Mouse (Mus musculus) cerebellum, adult 11 months (tissue): ENCODE results near the gene Fgf23.

Experiments
- DNase-seq: peaks from one replicate; pipeline ENCODE4 v3.0.0; 2022

The Fgf23 gene

GRCm38 (mm10) chr6:127122221-127122806, 49.6 kb downstream of the Fgf23 start:
- DNase-seq, result no peak

- DNase-seq, result no peak
Observed at GRCm38 (mm10) chr6:127122996-127123395, 50.3 kb downstream of the Fgf23 start.

- no peak for DNase-seq
Observed at GRCm38 (mm10) chr6:127123506-127123905, 50.8 kb downstream of the Fgf23 start.

- no peak for DNase-seq
Observed at GRCm38 (mm10) chr6:127129659-127130058, 57.0 kb downstream of the Fgf23 start.

- DNase-seq, result no peak
Observed at GRCm38 (mm10) chr6:127130377-127130776, 57.7 kb downstream of the Fgf23 start.
